Mouse (Mus musculus): Measurements from ENCODE around the gene Vmp1. TPM values are rescaled to one million over a fixed set of nuclear protein-coding genes. Genes with fewer than 3 reads are reported as not detected.

The Vmp1 gene
- total RNA-seq, 1 experiment, result 107 TPM

- Histone ChIP-seq H3K4me3 (ENCODE audit: insufficient read depth in 1 of 2, low read depth in 1 of 2, low read length in 2 of 2, poor library complexity in 1 of 2, severe bottlenecking in 1 of 2) (no peak overlapping the region), H3K36me3 (ENCODE audit: control insufficient read depth, insufficient read depth, low read length, poor library complexity, severe bottlenecking) (peaks cover 14% of the 10 kb centered on the region)
Observed at GRCm38 (mm10) chr11:86724004-86724403, 40.4 kb upstream of the Vmp1 start.

DNA sequence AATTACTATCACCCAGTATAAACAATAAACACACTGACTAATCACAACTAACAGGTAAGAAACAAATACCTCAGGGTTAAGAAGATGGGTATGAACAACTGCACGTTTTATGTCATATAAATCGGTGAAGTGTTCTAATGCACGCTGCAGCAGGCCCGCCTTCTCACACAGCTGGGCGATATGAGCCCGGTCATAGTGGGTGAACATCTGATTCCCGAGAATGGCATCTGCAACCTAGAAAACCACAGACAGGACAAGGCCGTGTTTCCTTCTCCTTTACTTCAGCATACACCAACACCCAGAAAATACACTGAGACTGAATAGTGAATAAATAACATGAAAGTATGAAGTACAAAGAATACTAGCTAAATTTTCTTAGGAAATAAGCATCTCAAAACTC lies 35.8 kb upstream of the Vmp1 start:
- Histone ChIP-seq H3K9me3 (ENCODE audit: control insufficient read depth, insufficient read depth, low read depth, low read length) (no peaks in the 10 kb centered on the region), H3K36me3 (ENCODE audit: control insufficient read depth, insufficient read depth, low read length, poor library complexity, severe bottlenecking) (peaks cover 12% of the 10 kb centered on the region), H3K4me3 (ENCODE audit: insufficient read depth in 1 of 2, low read depth in 1 of 2, low read length in 2 of 2, poor library complexity in 1 of 2, severe bottlenecking in 1 of 2) (no peak overlapping the region), H3K27ac (ENCODE audit: insufficient read depth, low read depth, low read length, poor library complexity, severe bottlenecking) (no peak overlapping the region), H3K4me1 (ENCODE audit: control insufficient read depth in 2 of 2, insufficient read depth in 2 of 2, low read length in 2 of 2, poor library complexity in 1 of 2) (no peaks in the 10 kb centered on the region), H3K9ac (ENCODE audit: insufficient read depth, low read depth, low read length, poor library complexity, severe bottlenecking) (no peak overlapping the region)
- TF ChIP-seq ZNF384 (IDR thresholded peaks at IDR 0.05; ENCODE audit: low read depth, low read length) (no peak), CHD2 (IDR thresholded peaks at IDR 0.05; ENCODE audit: low read depth, low read length) (no peak)
- no peak for DNase-seq (ENCODE audit: low read depth, low spot score)
- in situ Hi-C loops (cut with MboI; ENCODE audit: low sequenced_read_pairs in 2 of 2, unreplicated experiment in 2 of 2), result no loop called here

More at GRCm38 (mm10) chr11:86724004-86724403, 40.4 kb upstream of the Vmp1 start:
- TF ChIP-seq MAFK (IDR thresholded peaks at IDR 0.05; ENCODE audit: insufficient read depth, low read depth, low read length), result no peak
- TF ChIP-seq CHD2 (IDR thresholded peaks at IDR 0.05; ENCODE audit: low read depth, low read length), result no peak
- no peak for TF ChIP-seq HCFC1 (IDR thresholded peaks at IDR 0.05; ENCODE audit: borderline replicate concordance, insufficient read depth, low read length)
- no peak for TF ChIP-seq ZNF384 (IDR thresholded peaks at IDR 0.05; ENCODE audit: low read depth, low read length)
- TF ChIP-seq ZC3H11A (IDR thresholded peaks at IDR 0.05; ENCODE audit: borderline replicate concordance, low read depth, low read length), result no peak
- H3K9me3 ChIP-seq (ENCODE audit: control insufficient read depth, insufficient read depth, low read depth, low read length), result no peaks in the 10 kb centered on the region
- in situ Hi-C loops (cut with MboI; ENCODE audit: low sequenced_read_pairs in 2 of 2, unreplicated experiment in 2 of 2), result no loop called here
- no peak overlapping the region for H3K27ac ChIP-seq (ENCODE audit: insufficient read depth, low read depth, low read length, poor library complexity, severe bottlenecking)
- H3K9ac ChIP-seq (ENCODE audit: insufficient read depth, low read depth, low read length, poor library complexity, severe bottlenecking), result no peak overlapping the region
- DNase-seq (ENCODE audit: low read depth, low spot score), result no peak
- no peaks in the 10 kb centered on the region for H3K4me1 ChIP-seq (ENCODE audit: control insufficient read depth in 2 of 2, insufficient read depth in 2 of 2, low read length in 2 of 2, poor library complexity in 1 of 2)

GRCm38 (mm10) chr11:86718369-86718768 lies 34.7 kb upstream of the Vmp1 start:
- H3K4me3 ChIP-seq (ENCODE audit: insufficient read depth in 1 of 2, low read depth in 1 of 2, low read length in 2 of 2, poor library complexity in 1 of 2, severe bottlenecking in 1 of 2), result no peak overlapping the region
- in situ Hi-C loops (cut with MboI; ENCODE audit: low sequenced_read_pairs in 2 of 2, unreplicated experiment in 2 of 2), result no loop called here
- H3K9ac ChIP-seq (ENCODE audit: insufficient read depth, low read depth, low read length, poor library complexity, severe bottlenecking), result no peak overlapping the region
- TF ChIP-seq HCFC1 (IDR thresholded peaks at IDR 0.05; ENCODE audit: borderline replicate concordance, insufficient read depth, low read length) (no peak), ZNF384 (IDR thresholded peaks at IDR 0.05; ENCODE audit: low read depth, low read length) (no peak), MAFK (IDR thresholded peaks at IDR 0.05; ENCODE audit: insufficient read depth, low read depth, low read length) (no peak), CHD2 (IDR thresholded peaks at IDR 0.05; ENCODE audit: low read depth, low read length) (no peak), ZC3H11A (IDR thresholded peaks at IDR 0.05; ENCODE audit: borderline replicate concordance, low read depth, low read length) (no peak)
- H3K9me3 ChIP-seq (ENCODE audit: control insufficient read depth, insufficient read depth, low read depth, low read length), result no peaks in the 10 kb centered on the region
- H3K36me3 ChIP-seq (ENCODE audit: control insufficient read depth, insufficient read depth, low read length, poor library complexity, severe bottlenecking), result peaks cover 12% of the 10 kb centered on the region
- H3K27ac ChIP-seq (ENCODE audit: insufficient read depth, low read depth, low read length, poor library complexity, severe bottlenecking), result no peak overlapping the region
- no peak for DNase-seq (ENCODE audit: low read depth, low spot score)
- H3K4me1 ChIP-seq (ENCODE audit: control insufficient read depth in 2 of 2, insufficient read depth in 2 of 2, low read length in 2 of 2, poor library complexity in 1 of 2), result no peaks in the 10 kb centered on the region

DNA sequence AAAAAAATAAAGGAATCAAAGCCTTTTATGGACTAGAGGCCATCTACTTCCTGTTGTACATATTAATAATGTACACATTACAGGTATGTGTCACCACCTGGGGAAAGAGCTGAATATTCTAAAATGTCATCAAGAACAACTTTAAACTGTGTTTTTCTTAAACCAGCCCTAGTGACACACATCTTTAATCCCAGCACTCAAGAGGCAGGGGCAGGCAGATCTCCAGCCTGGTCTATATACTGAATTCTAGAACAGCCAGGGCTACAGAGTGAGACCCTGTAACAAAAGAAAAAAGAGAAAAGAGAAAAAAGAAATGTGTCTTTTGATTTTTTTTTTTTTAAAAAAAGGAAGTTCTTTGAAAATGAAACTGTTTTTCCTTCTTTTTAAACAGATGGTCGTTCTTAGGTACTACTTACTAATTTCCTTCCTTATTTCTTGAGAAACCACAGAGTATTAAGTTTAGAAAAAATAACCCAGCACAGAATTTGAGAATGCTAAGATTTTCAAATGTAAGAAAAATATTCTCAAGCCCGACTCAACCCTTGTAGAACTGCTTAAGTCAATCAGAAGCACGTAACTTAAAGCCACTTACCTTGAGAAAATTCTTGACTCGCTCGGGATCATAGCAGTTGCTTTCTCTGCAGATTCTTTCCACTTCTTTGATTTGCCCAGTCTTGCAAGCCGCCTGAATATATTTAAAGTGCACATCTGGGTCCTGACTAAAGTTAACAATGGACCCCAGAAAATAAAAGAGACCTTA lies 33.9 kb upstream of the Vmp1 start:
- H3K27ac ChIP-seq (ENCODE audit: insufficient read depth, low read depth, low read length, poor library complexity, severe bottlenecking), result no peak overlapping the region
- H3K9me3 ChIP-seq (ENCODE audit: control insufficient read depth, insufficient read depth, low read depth, low read length), result no peaks in the 10 kb centered on the region
- no peaks in the 10 kb centered on the region for H3K4me1 ChIP-seq (ENCODE audit: control insufficient read depth in 2 of 2, insufficient read depth in 2 of 2, low read length in 2 of 2, poor library complexity in 1 of 2)
- TF ChIP-seq CHD2 (IDR thresholded peaks at IDR 0.05; ENCODE audit: low read depth, low read length) (no peak), ZNF384 (IDR thresholded peaks at IDR 0.05; ENCODE audit: low read depth, low read length) (no peak), MAFK (IDR thresholded peaks at IDR 0.05; ENCODE audit: insufficient read depth, low read depth, low read length) (no peak)
- no peak overlapping the region for H3K4me3 ChIP-seq (ENCODE audit: insufficient read depth in 1 of 2, low read depth in 1 of 2, low read length in 2 of 2, poor library complexity in 1 of 2, severe bottlenecking in 1 of 2)
- DNase-seq (ENCODE audit: low read depth, low spot score), result no peak
- H3K9ac ChIP-seq (ENCODE audit: insufficient read depth, low read depth, low read length, poor library complexity, severe bottlenecking), result no peak overlapping the region
- peaks cover 12% of the 10 kb centered on the region for H3K36me3 ChIP-seq (ENCODE audit: control insufficient read depth, insufficient read depth, low read length, poor library complexity, severe bottlenecking)
- in situ Hi-C loops (cut with MboI; ENCODE audit: low sequenced_read_pairs in 2 of 2, unreplicated experiment in 2 of 2), result no loop called here

DNA sequence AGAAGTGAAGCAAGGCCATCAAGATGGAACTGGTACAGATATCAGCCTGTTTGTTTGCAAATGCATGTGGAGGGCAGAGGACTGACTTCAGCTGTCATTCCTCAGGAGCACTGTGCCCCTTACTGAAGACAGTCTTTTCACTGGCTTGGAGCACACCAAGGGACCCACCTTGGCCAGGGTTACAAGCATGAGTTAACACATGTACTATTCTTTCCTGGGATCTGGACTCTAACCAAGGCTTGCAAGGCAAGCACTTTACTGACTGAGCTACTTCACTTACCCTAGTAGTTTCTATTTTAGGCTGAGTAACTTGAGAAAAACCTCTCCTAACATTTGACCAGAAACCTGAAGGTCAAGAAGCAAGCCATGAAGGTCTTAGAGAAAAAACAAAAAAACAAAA lies 31.0 kb upstream of the Vmp1 start:
- Histone ChIP-seq H3K9me3 (ENCODE audit: control insufficient read depth, insufficient read depth, low read depth, low read length) (no peaks in the 10 kb centered on the region), H3K36me3 (ENCODE audit: control insufficient read depth, insufficient read depth, low read length, poor library complexity, severe bottlenecking) (peaks cover 11% of the 10 kb centered on the region), H3K4me1 (ENCODE audit: control insufficient read depth in 2 of 2, insufficient read depth in 2 of 2, low read length in 2 of 2, poor library complexity in 1 of 2) (no peaks in the 10 kb centered on the region), H3K9ac (ENCODE audit: insufficient read depth, low read depth, low read length, poor library complexity, severe bottlenecking) (no peak overlapping the region), H3K27ac (ENCODE audit: insufficient read depth, low read depth, low read length, poor library complexity, severe bottlenecking) (no peak overlapping the region), H3K4me3 (ENCODE audit: insufficient read depth in 1 of 2, low read depth in 1 of 2, low read length in 2 of 2, poor library complexity in 1 of 2, severe bottlenecking in 1 of 2) (no peak overlapping the region)
- TF ChIP-seq HCFC1 (IDR thresholded peaks at IDR 0.05; ENCODE audit: borderline replicate concordance, insufficient read depth, low read length), result no peak
- no peak for TF ChIP-seq ZNF384 (IDR thresholded peaks at IDR 0.05; ENCODE audit: low read depth, low read length)
- TF ChIP-seq ZC3H11A (IDR thresholded peaks at IDR 0.05; ENCODE audit: borderline replicate concordance, low read depth, low read length), result no peak
- TF ChIP-seq MAFK (IDR thresholded peaks at IDR 0.05; ENCODE audit: insufficient read depth, low read depth, low read length), result no peak
- in situ Hi-C loops (cut with MboI; ENCODE audit: low sequenced_read_pairs in 2 of 2, unreplicated experiment in 2 of 2), result no loop called here
- DNase-seq (ENCODE audit: low read depth, low spot score), result no peak

Data from ES-E14 (cell line).